Mouse (Mus musculus) limb, embryonic 14.5 days (tissue): ENCODE measurements at regions not wholly inside any gene's neighbourhood (a gene's known extent, or its start where the extent isn't known, plus 50 kb on each side); places are given as distances from the start of the nearest gene placed in this dataset.

Experiments used
- ATAC-seq: fragments of 200-750 bp; cut with Nextera tagmentation; 2 replicates; pipeline ENCODE4 v1.8.0; 2017; ENCODE audit warnings: low read depth, moderate number of reproducible peaks, moderate TSS enrichment; ENCODE audit not compliant: low FRiP score
- DNase-seq: peaks from one replicate; pipeline ENCODE4 v3.0.0-alpha.2; 2015; ENCODE audit warnings: low spot score
- H3K27ac ChIP-seq: fragments of 300-500 bp; sonication (generic); replicated peaks from 2 replicates; pipeline ENCODE4 v1.5.1; 2014; ENCODE audit warnings: low read depth, mild to moderate bottlenecking, low read length, moderate library complexity, mixed read lengths
- H3K27me3 ChIP-seq: fragments of 300-500 bp; sonication (generic); 2 replicates; pipeline ENCODE4 v1.6.1; 2014; ENCODE audit warnings: low read length, mixed read lengths; ENCODE audit not compliant: control insufficient read depth, insufficient read depth
- H3K36me3 ChIP-seq: fragments of 300-500 bp; sonication (generic); 2 replicates; pipeline ENCODE4 v1.6.1; 2014; ENCODE audit warnings: mild to moderate bottlenecking, low read length, moderate library complexity, mixed read lengths; ENCODE audit not compliant: control insufficient read depth, insufficient read depth
- H3K4me1 ChIP-seq: fragments of 300-500 bp; sonication (generic); 2 replicates; pipeline ENCODE4 v1.6.1; 2014; ENCODE audit warnings: antibody characterized with exemption, low read length, mixed read lengths; ENCODE audit not compliant: control insufficient read depth, insufficient read depth
- H3K4me2 ChIP-seq: fragments of 300-500 bp; sonication (generic); replicated peaks from 2 replicates; pipeline ENCODE4 v1.6.1; 2014; ENCODE audit warnings: low read depth, mild to moderate bottlenecking, low read length, moderate library complexity; ENCODE audit not compliant: severe bottlenecking
- H3K4me3 ChIP-seq: fragments of 300-500 bp; sonication (generic); replicated peaks from 2 replicates; pipeline ENCODE4 v1.5.1; 2014; ENCODE audit warnings: low read length
- H3K9ac ChIP-seq: fragments of 300-500 bp; sonication (generic); 2 replicates; pipeline ENCODE4 v1.6.1; 2014; ENCODE audit warnings: mild to moderate bottlenecking, low read depth, low read length, moderate library complexity; ENCODE audit not compliant: severe bottlenecking
- H3K9me3 ChIP-seq: fragments of 300-500 bp; sonication (generic); 2 replicates; pipeline ENCODE4 v1.6.1; 2016; ENCODE audit warnings: low read length; ENCODE audit not compliant: control insufficient read depth
- POLR2A ChIP-seq: fragments of 200-500 bp; IDR thresholded peaks from 2 replicates; pipeline ENCODE4 v1.8.0; 2012; ENCODE audit warnings: inconsistent platforms, mild to moderate bottlenecking, moderate library complexity, borderline replicate concordance; ENCODE audit not compliant: insufficient read depth, insufficient read length; ENCODE audit errors: extremely low read depth
- WGBS: fragments of 180-500 bp; shearing (Covaris S2); extraction: QIAGEN DNeasy Blood & Tissue Kit; methylation state at CpG from one replicate; pipeline ENCODE4 v1.1.7; 2014; 5-methylcytosine and 5-hydroxymethylcytosine counted together

DNA sequence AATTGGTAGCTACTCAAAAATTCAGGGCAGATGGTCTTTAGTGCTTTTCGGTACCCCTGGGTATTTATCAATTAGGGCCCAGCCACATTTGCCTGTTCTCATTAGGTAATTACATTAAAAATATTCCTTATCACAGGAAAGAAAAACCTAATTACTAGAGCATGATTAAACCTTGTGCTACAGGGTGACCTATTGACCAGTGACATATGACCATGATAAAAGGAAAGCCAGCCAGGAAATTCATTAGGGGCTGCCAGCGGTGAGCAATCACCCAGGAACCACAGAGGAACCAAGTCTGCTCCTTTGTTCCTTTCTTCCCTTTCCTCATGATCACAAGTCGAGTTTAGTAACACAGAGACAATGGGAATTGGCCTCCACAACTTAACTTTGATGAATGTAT lies 394.4 kb upstream of the Prickle1 start:
- TF ChIP-seq POLR2A = no peak
- WGBS = 37% methylated on average over 3 of the region's 3 CpGs
- Histone ChIP-seq H3K9me3 (no peaks in the 10 kb centered on the region), H3K27me3 (no peaks in the 10 kb centered on the region), H3K27ac (no peak overlapping the region), H3K4me1 (no peaks in the 10 kb centered on the region), H3K9ac (no peak overlapping the region), H3K4me3 (no peak overlapping the region), H3K4me2 (no peak overlapping the region), H3K36me3 (no peaks in the 10 kb centered on the region)
- no peak for DNase-seq
- ATAC-seq = no peak

DNA sequence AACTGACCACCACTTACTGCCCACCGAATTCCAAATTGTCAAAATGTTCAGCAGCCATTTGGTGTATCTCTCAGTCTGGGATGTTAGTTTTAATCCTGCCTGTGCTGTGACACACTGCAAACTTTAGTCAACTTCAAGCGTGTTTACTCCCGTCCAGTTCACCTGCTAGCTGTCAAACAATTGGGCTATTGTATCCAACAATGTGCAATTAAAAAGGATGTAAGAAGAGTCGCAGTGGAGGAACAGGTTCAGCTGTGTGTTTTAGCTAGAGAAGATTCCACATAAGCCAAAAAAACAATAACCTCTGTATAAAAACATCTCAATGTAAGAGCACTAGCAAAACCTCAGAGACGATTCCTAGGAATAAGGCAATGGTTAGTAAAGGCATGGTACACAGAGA lies 392.7 kb upstream of the Prickle1 start:
- WGBS = 64% methylated on average over 5 of the region's 5 CpGs
- Histone ChIP-seq H3K36me3 (no peaks in the 10 kb centered on the region), H3K27me3 (no peaks in the 10 kb centered on the region), H3K4me3 (no peak overlapping the region), H3K9ac (no peak overlapping the region), H3K27ac (no peak overlapping the region), H3K9me3 (no peaks in the 10 kb centered on the region), H3K4me2 (no peak overlapping the region), H3K4me1 (no peaks in the 10 kb centered on the region)
- TF ChIP-seq POLR2A = no peak
- DNase-seq (no peak), ATAC-seq (no peak)

- 76% methylated on average over 6 of the region's 6 CpGs for WGBS
- no peak overlapping the region for H3K4me2 ChIP-seq
- no peaks in the 10 kb centered on the region for H3K27me3 ChIP-seq
- ATAC-seq = no peak
- H3K27ac ChIP-seq = no peak overlapping the region
- H3K9me3 ChIP-seq = no peaks in the 10 kb centered on the region
- H3K4me3 ChIP-seq = no peak overlapping the region
- no peak for DNase-seq
- no peak overlapping the region for H3K9ac ChIP-seq
- no peaks in the 10 kb centered on the region for H3K4me1 ChIP-seq
- H3K36me3 ChIP-seq = no peaks in the 10 kb centered on the region
- TF ChIP-seq POLR2A = no peak
These were observed 391.1 kb upstream of the Prickle1 start for GRCm38 (mm10) chr15:93986631-93987429.

GRCm38 (mm10) chr15:93982091-93982490 lies 386.4 kb upstream of the Prickle1 start:
- TF ChIP-seq POLR2A = no peak
- H3K9me3 ChIP-seq = no peaks in the 10 kb centered on the region
- no peak overlapping the region for H3K27ac ChIP-seq
- no peaks in the 10 kb centered on the region for H3K4me1 ChIP-seq
- no peak overlapping the region for H3K4me2 ChIP-seq
- ATAC-seq (no peak), DNase-seq (no peak)
- H3K27me3 ChIP-seq = no peaks in the 10 kb centered on the region
- H3K9ac ChIP-seq = no peak overlapping the region
- H3K4me3 ChIP-seq = no peak overlapping the region
- no peaks in the 10 kb centered on the region for H3K36me3 ChIP-seq
- WGBS = 75% methylated on average over 9 of the region's 9 CpGs

GRCm38 (mm10) chr15:93977494-93977893 lies 381.8 kb upstream of the Prickle1 start:
- Histone ChIP-seq H3K9ac (no peak overlapping the region), H3K4me2 (no peak overlapping the region), H3K27ac (no peak overlapping the region), H3K4me3 (no peak overlapping the region), H3K36me3 (no peaks in the 10 kb centered on the region), H3K9me3 (no peaks in the 10 kb centered on the region), H3K4me1 (no peaks in the 10 kb centered on the region), H3K27me3 (no peaks in the 10 kb centered on the region)
- WGBS = 74% methylated on average over 5 of the region's 5 CpGs
- DNase-seq (no peak), ATAC-seq (no peak)
- TF ChIP-seq POLR2A = no peak
